Mouse (Mus musculus): ENCODE data around the gene Slc9a3r2.
A peak's percentile ranks its signal among the peaks of the same experiment; 100 is the strongest.

Gene Slc9a3r2

GRCm38 (mm10) chr17:24636781-24637481 lies 13.2 kb downstream of the Slc9a3r2 start:
- DNase-seq (ENCODE audit: low spot score), result no peak

GRCm38 (mm10) chr17:24635694-24636093 lies 14.4 kb downstream of the Slc9a3r2 start:
- no peak for DNase-seq (ENCODE audit: low spot score)

- no peak for DNase-seq (ENCODE audit: low spot score)
Measured at GRCm38 (mm10) chr17:24635024-24635423, 15.1 kb downstream of the Slc9a3r2 start.

- no peak for DNase-seq (ENCODE audit: low spot score)
Measured at GRCm38 (mm10) chr17:24633831-24634230, 16.3 kb downstream of the Slc9a3r2 start.

GRCm38 (mm10) chr17:24632813-24633449 lies 17.2 kb downstream of the Slc9a3r2 start:
- no peak for DNase-seq (ENCODE audit: low spot score)

- peak; percentile 71 for DNase-seq (ENCODE audit: low spot score)
Measured at GRCm38 (mm10) chr17:24632167-24632812, 17.8 kb downstream of the Slc9a3r2 start, which contains the start of the genes Tsc2 and Nthl1. Gene Tsc2 (minus strand): TSS chr17:24632630. Gene Nthl1 (plus strand): TSS chr17:24632680.

- no peak for DNase-seq (ENCODE audit: low spot score)
Measured at GRCm38 (mm10) chr17:24630072-24630471, 20.1 kb downstream of the Slc9a3r2 start.

GRCm38 (mm10) chr17:24628646-24629045 lies 21.5 kb downstream of the Slc9a3r2 start:
- DNase-seq (ENCODE audit: low spot score), result peak; percentile 81

- no peak for DNase-seq (ENCODE audit: low spot score)
Measured at GRCm38 (mm10) chr17:24625472-24625871, 24.7 kb downstream of the Slc9a3r2 start.

- peak; percentile 76 for DNase-seq (ENCODE audit: low spot score)
Measured at GRCm38 (mm10) chr17:24617561-24618194, 32.4 kb downstream of the Slc9a3r2 start.

GRCm38 (mm10) chr17:24610711-24611110 lies 39.4 kb downstream of the Slc9a3r2 start:
- no peak for DNase-seq (ENCODE audit: low spot score)

GRCm38 (mm10) chr17:24608874-24609273 lies 41.3 kb downstream of the Slc9a3r2 start:
- no peak for DNase-seq (ENCODE audit: low spot score)

- DNase-seq (ENCODE audit: low spot score), result no peak
Measured at GRCm38 (mm10) chr17:24608370-24608769, 41.8 kb downstream of the Slc9a3r2 start.

- no peak for DNase-seq (ENCODE audit: low spot score)
Measured at GRCm38 (mm10) chr17:24604557-24604956, 45.6 kb downstream of the Slc9a3r2 start.

GRCm38 (mm10) chr17:24603961-24604360 lies 46.2 kb downstream of the Slc9a3r2 start:
- DNase-seq (ENCODE audit: low spot score), result no peak

GRCm38 (mm10) chr17:24600502-24600901 lies 49.6 kb downstream of the Slc9a3r2 start:
- DNase-seq (ENCODE audit: low spot score), result no peak

GRCm38 (mm10) chr17:24597989-24598388 lies 52.1 kb downstream of the Slc9a3r2 start:
- DNase-seq (ENCODE audit: low spot score), result no peak

- no peak for DNase-seq (ENCODE audit: low spot score)
Measured at GRCm38 (mm10) chr17:24596471-24597183, 53.5 kb downstream of the Slc9a3r2 start.

GRCm38 (mm10) chr17:24596073-24596466 lies 54.1 kb downstream of the Slc9a3r2 start:
- DNase-seq (ENCODE audit: low spot score), result no peak

- DNase-seq (ENCODE audit: low spot score), result no peak
Measured at GRCm38 (mm10) chr17:24595126-24596072, 54.7 kb downstream of the Slc9a3r2 start.
